Mouse (Mus musculus) C2C12 (cell line): ENCODE measurements around the gene Acsm5.

Experiments
- CTCF ChIP-seq: IDR thresholded peaks from one replicate; pipeline ENCODE4 v1.5.1; 2011; ENCODE audit not compliant: control insufficient read depth, insufficient read depth, insufficient read length
- MYOD1 ChIP-seq: IDR thresholded peaks from one replicate; pipeline ENCODE4 v1.6.1; 2011; ENCODE audit warnings: low read depth; ENCODE audit not compliant: control insufficient read depth, insufficient read length
- MYOG ChIP-seq: IDR thresholded peaks from one replicate; pipeline ENCODE4 v1.6.1; 2011; ENCODE audit not compliant: control insufficient read depth, insufficient read length; ENCODE audit errors: extremely low read depth
- USF1 ChIP-seq: IDR thresholded peaks from one replicate; pipeline ENCODE4 v1.6.1; 2011; ENCODE audit warnings: low read depth, mild to moderate bottlenecking, control low read depth, moderate library complexity

DNA sequence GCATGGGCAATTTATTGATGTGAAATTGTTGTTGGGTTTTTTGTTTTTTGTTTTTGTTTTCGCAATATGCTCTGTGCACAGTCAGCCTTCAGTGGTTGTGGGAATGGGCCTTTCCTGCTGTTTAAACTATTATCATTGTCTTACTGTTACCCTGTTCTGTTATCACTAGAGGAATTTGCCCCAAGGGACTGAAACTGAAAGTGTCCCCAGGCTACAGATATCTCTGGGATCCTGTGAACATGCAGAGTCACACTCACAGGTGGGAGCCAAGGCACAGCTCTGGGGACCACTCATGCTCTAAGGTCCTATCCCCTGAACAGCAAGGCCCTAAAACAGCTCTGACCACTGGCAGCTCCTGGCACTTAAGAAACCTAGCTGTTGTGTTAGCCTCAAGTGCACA, 7.9 kb downstream of the Acsm5 start:
- no peak for TF ChIP-seq CTCF
- TF ChIP-seq USF1, result no peak
- no peak for TF ChIP-seq MYOD1
- TF ChIP-seq MYOG, result no peak
